Mouse (Mus musculus) embryonic facial prominence, embryonic 14.5 days (tissue): ENCODE data around the gene Cchcr1. TPM values are rescaled to one million over a fixed set of nuclear protein-coding genes. Genes with fewer than 3 reads are reported as not detected.

Experiments
- ATAC-seq: fragments of 200-750 bp; cut with Nextera tagmentation; 2 replicates; pipeline ENCODE4 v1.8.0; 2017; ENCODE audit warnings: low read depth, moderate number of reproducible peaks, moderate TSS enrichment
- DNase-seq: peaks from one replicate; pipeline ENCODE4 v3.0.0-alpha.2; 2015; ENCODE audit warnings: low spot score
- H3K27ac ChIP-seq: fragments of 300-500 bp; sonication (generic); replicated peaks from 2 replicates; pipeline ENCODE4 v1.5.1; 2014; ENCODE audit warnings: low read depth, mild to moderate bottlenecking, low read length, moderate library complexity
- H3K27me3 ChIP-seq: fragments of 300-500 bp; sonication (generic); replicated peaks from 2 replicates; pipeline ENCODE4 v1.6.1; 2014; ENCODE audit warnings: low read length; ENCODE audit not compliant: control insufficient read depth, insufficient read depth
- H3K36me3 ChIP-seq: fragments of 300-500 bp; sonication (generic); 2 replicates; pipeline ENCODE4 v1.6.1; 2014; ENCODE audit warnings: low read length, mixed read lengths; ENCODE audit not compliant: control insufficient read depth, insufficient read depth
- H3K4me1 ChIP-seq: fragments of 300-500 bp; sonication (generic); 2 replicates; pipeline ENCODE4 v1.6.1; 2014; ENCODE audit warnings: antibody characterized with exemption, low read length; ENCODE audit not compliant: control insufficient read depth, insufficient read depth
- H3K4me2 ChIP-seq: fragments of 300-500 bp; sonication (generic); 2 replicates; pipeline ENCODE4 v1.6.1; 2014; ENCODE audit warnings: low read depth, mild to moderate bottlenecking, low read length, moderate library complexity, mixed read lengths
- H3K4me3 ChIP-seq: fragments of 300-500 bp; sonication (generic); 2 replicates; pipeline ENCODE4 v1.5.1; 2014; ENCODE audit warnings: low read depth, mild to moderate bottlenecking, low read length
- H3K9ac ChIP-seq: fragments of 300-500 bp; sonication (generic); 2 replicates; pipeline ENCODE4 v1.6.1; 2014; ENCODE audit warnings: low read depth, mild to moderate bottlenecking, low read length, moderate library complexity, mixed read lengths
- H3K9me3 ChIP-seq: fragments of 300-500 bp; sonication (generic); 2 replicates; pipeline ENCODE4 v1.6.1; 2016; ENCODE audit warnings: low read length; ENCODE audit not compliant: control insufficient read depth
- WGBS: fragments of 180-500 bp; shearing (Covaris S2); extraction: QIAGEN DNeasy Blood & Tissue Kit; methylation state at CpG from one replicate; pipeline ENCODE4 v1.1.7; 2014; 5-methylcytosine and 5-hydroxymethylcytosine counted together
- polyA plus RNA-seq: library from polyadenylated mRNA; unstranded; fragments of >200 nt; fragmentation: Nextera tagmentation; extraction: Ambion mirVana; gene quantifications from 2 replicates; pipeline ENCODE4 v1.2.1, GENCODE M21; 2014

The Cchcr1 gene
- polyA plus RNA-seq, 1 experiment from 2014 or later = 10.5 TPM

DNA sequence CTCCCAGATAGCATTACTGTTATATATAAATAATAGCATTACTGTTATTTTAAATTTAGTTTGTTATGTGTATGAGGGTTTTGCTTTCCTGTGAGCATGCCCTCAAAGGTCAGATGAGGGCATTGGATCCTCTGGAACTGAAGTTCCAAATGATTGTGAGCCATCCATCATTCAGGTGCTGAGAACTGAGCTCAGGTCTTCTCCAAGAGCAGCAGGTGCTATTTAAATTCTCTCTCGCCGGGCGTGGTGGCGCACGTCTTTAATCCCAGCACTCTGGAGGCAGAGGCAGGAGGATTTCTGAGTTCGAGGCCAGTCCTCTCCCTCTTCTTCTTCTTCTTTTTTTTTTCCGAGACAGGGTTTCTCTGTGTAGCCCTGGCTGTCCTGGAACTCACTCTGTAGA, 19.8 kb upstream of the Cchcr1 start:
- Histone ChIP-seq H3K36me3 (no peaks in the 10 kb centered on the region), H3K27me3 (no peaks in the 10 kb centered on the region), H3K4me2 (no peak overlapping the region), H3K4me3 (no peak overlapping the region), H3K9ac (no peak overlapping the region), H3K9me3 (no peaks in the 10 kb centered on the region), H3K4me1 (peaks cover 5% of the 10 kb centered on the region; the same call in 1 of the 2 replicates), H3K27ac (no peak overlapping the region)
- ATAC-seq (no peak), DNase-seq (no peak)
- WGBS = 97% methylated on average over 7 of the region's 7 CpGs

DNA sequence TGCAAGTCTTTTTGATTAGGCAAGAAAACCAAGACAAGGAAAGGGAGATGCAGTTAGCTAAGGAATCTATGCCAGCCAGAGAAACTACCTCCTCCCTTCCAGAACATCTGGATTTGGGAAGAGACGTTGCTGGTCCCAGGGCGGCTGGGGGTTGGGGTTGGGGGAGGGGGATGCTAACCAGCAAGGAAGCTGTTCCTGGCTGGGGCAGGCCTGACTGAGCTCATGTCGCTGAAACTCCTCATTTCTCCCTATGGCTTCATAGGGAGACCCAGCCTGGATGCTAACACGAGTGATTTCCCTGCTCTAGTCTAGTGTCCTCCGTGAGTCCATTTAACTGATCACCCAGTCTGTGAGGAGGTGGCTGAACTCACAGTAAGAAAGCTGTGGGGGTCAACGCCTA, 14.7 kb upstream of the Cchcr1 start:
- 0 out of 2 replicates have a peak overlapping the region, but pooled peaks have one; percentile 27 for H3K9ac ChIP-seq
- no peaks in the 10 kb centered on the region for H3K9me3 ChIP-seq
- no peak for ATAC-seq
- H3K4me2 ChIP-seq = no peak overlapping the region
- H3K4me1 ChIP-seq = peaks cover 10% of the 10 kb centered on the region
- H3K36me3 ChIP-seq = no peaks in the 10 kb centered on the region
- no peak overlapping the region for H3K4me3 ChIP-seq
- peaks cover 22% of the 10 kb centered on the region for H3K27me3 ChIP-seq
- 6% methylated on average over 6 of the region's 6 CpGs for WGBS
- peak; percentile 45 for DNase-seq
- peak overlapping the region; percentile 75 for H3K27ac ChIP-seq

- 53% methylated on average over 5 of the region's 5 CpGs for WGBS
- Histone ChIP-seq H3K27ac (peak overlapping the region; percentile 75), H3K27me3 (peaks cover 27% of the 10 kb centered on the region), H3K4me3 (no peak overlapping the region), H3K4me2 (no peak overlapping the region), H3K4me1 (peaks cover 10% of the 10 kb centered on the region), H3K36me3 (no peaks in the 10 kb centered on the region), H3K9me3 (no peaks in the 10 kb centered on the region), H3K9ac (no peak overlapping the region)
- DNase-seq (no peak), ATAC-seq (no peak)
Measured at GRCm38 (mm10) chr17:35502762-35503161, 14.1 kb upstream of the Cchcr1 start.

DNA sequence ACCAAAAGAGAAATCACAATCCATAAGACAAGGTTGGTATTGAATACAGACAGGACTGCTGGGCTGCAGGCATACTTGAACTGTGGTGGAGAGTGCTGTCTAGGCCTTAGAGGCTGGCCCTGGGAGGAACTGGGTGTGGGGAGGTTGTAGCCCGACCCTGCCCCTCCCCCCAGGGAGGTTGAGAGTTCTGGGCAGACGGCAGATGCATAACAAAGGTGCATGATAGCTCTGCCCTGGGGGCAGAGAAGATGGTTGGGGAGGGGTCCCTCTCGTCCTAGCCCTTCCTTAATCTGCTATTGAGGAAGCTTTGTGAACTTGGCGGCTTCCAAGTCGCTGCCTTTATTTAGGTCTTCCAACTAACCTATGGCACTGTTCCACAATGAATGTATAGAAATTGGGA, 13.1 kb upstream of the Cchcr1 start:
- no peaks in the 10 kb centered on the region for H3K36me3 ChIP-seq
- no peak overlapping the region for H3K9ac ChIP-seq
- no peak overlapping the region for H3K4me2 ChIP-seq
- no peak for ATAC-seq
- no peak for DNase-seq
- no peak overlapping the region for H3K27ac ChIP-seq
- H3K27me3 ChIP-seq = peaks cover 31% of the 10 kb centered on the region
- peaks cover 10% of the 10 kb centered on the region for H3K4me1 ChIP-seq
- no peak overlapping the region for H3K4me3 ChIP-seq
- H3K9me3 ChIP-seq = no peaks in the 10 kb centered on the region
- 32% methylated on average over 5 of the region's 5 CpGs for WGBS

DNA sequence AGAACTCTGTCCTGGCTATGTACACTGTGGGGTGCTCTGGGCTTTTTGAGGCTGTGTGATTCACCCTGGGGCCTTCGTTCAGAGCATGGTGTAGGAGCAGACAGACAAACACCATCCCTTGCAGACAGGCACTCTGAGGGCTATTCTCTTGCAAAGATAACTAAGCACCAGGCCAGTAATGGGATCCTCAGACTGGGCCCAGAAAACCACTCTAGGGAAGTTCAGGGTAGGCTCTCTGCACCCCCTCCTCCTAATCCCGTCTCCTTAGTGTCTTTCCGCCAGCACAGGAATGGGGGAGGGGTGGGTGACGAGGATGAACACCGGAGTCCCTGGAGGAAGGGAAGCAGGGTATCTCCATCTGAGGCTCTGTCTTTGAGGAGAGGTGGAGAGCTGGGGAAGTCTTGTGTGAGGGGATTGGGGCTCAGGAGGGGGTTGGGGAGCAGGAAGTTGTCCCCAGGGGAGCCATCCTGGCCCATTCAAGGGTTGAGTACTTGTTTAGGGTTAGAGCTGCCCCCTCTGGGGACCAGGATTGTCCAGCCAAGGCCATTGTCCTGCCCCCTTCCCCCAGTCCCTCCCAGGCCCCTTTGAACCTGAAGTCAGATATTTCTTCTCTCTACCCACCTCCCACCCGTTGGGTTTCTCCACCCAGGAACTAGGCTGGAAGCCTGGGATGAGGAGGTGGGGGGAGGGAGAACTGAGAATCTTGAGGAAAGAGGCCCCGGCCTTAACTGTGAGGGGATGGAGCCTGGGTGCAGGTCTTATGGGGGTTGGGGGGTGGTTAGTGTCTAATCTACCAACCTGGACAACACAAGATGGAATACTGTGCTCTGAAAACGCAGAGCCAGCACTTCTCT, 12.0 kb upstream of the Cchcr1 start:
- WGBS = 26% methylated on average over 8 of the region's 8 CpGs
- no peak for ATAC-seq

DNA sequence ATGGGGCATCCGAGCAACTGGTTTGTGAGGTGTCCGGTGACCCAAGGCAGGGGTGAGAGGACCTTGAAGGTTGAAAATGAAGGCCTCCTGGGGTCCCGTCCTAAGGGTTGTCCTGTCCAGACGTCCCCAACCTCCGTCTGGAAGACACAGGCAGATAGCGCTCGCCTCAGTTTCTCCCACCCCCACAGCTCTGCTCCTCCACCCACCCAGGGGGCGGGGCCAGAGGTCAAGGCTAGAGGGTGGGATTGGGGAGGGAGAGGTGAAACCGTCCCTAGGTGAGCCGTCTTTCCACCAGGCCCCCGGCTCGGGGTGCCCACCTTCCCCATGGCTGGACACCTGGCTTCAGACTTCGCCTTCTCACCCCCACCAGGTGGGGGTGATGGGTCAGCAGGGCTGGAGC, 11.1 kb upstream of the Cchcr1 start, which contains the start of gene Pou5f1:
TSS of gene Pou5f1 (plus strand) at position 243 of the 400 bp plus-strand sequence.
- H3K4me1 ChIP-seq = peaks cover 10% of the 10 kb centered on the region
- no peak within 1 kb of the TSS for H3K27ac ChIP-seq
- H3K36me3 ChIP-seq = no peaks in the 10 kb centered on the region
- H3K4me2 ChIP-seq = no peak within 1 kb of the TSS
- H3K4me3 ChIP-seq = no peak within 1 kb of the TSS
- WGBS = 50% methylated on average over 12 of the region's 13 CpGs
- H3K9me3 ChIP-seq = no peaks in the 10 kb centered on the region
- ATAC-seq = no peak
- peaks cover 31% of the 10 kb centered on the region for H3K27me3 ChIP-seq
- no peak for DNase-seq
- no peak within 1 kb of the TSS for H3K9ac ChIP-seq

More for the DNA sequence above, 12.0 kb upstream of the Cchcr1 start:
- H3K4me2 ChIP-seq = no peak overlapping the region
- H3K9me3 ChIP-seq = no peaks in the 10 kb centered on the region
- no peak overlapping the region for H3K27ac ChIP-seq
- peaks cover 10% of the 10 kb centered on the region for H3K4me1 ChIP-seq
- no peak overlapping the region for H3K4me3 ChIP-seq
- no peak for DNase-seq
- peaks cover 31% of the 10 kb centered on the region for H3K27me3 ChIP-seq
- H3K9ac ChIP-seq = no peak overlapping the region
- H3K36me3 ChIP-seq = no peaks in the 10 kb centered on the region

- H3K9me3 ChIP-seq = no peaks in the 10 kb centered on the region
- ATAC-seq (no peak), DNase-seq (no peak)
- no peak overlapping the region for H3K4me3 ChIP-seq
- H3K4me1 ChIP-seq = peaks cover 7% of the 10 kb centered on the region
- no peak overlapping the region for H3K9ac ChIP-seq
- no peak overlapping the region for H3K4me2 ChIP-seq
- no peak overlapping the region for H3K27ac ChIP-seq
- H3K27me3 ChIP-seq = peaks cover 31% of the 10 kb centered on the region
- H3K36me3 ChIP-seq = no peaks in the 10 kb centered on the region
- 14% methylated on average over 10 of the region's 10 CpGs for WGBS
Measured at GRCm38 (mm10) chr17:35506881-35507280, 10.0 kb upstream of the Cchcr1 start.

GRCm38 (mm10) chr17:35507556-35508260, 9.2 kb upstream of the Cchcr1 start:
- no peak overlapping the region for H3K4me2 ChIP-seq
- no peak overlapping the region for H3K4me3 ChIP-seq
- 25% methylated on average over 13 of the region's 13 CpGs for WGBS
- DNase-seq = no peak
- no peak overlapping the region for H3K9ac ChIP-seq
- H3K27ac ChIP-seq = no peak overlapping the region
- H3K27me3 ChIP-seq = peaks cover 31% of the 10 kb centered on the region
- no peak for ATAC-seq
- no peaks in the 10 kb centered on the region for H3K4me1 ChIP-seq
- no peaks in the 10 kb centered on the region for H3K9me3 ChIP-seq
- peaks cover 5% of the 10 kb centered on the region; the same call in 1 of the 2 replicates for H3K36me3 ChIP-seq
